Mouse (Mus musculus) kidney, adult 2 months (tissue): ENCODE measurements around the gene Mthfd2l. TPM values are rescaled to one million over a fixed set of nuclear protein-coding genes. Genes with fewer than 3 reads are reported as not detected.

Source experiments
- DNase-seq: peaks from one replicate; pipeline ENCODE4 v3.0.0; 2021
- H3K27ac ChIP-seq: fragments of 200-500 bp; 2 replicates; pipeline ENCODE4 v1.5.1; 2012; ENCODE audit warnings: low read depth, low read length, control low read depth, inconsistent platforms; ENCODE audit not compliant: insufficient read depth
- H3K27me3 ChIP-seq: fragments of 200-500 bp; replicated peaks from 2 replicates; pipeline ENCODE4 v1.6.1; 2012; ENCODE audit warnings: mild to moderate bottlenecking, moderate library complexity, low read length, inconsistent platforms; ENCODE audit not compliant: control insufficient read depth, insufficient read depth
- H3K36me3 ChIP-seq: fragments of 200-500 bp; 2 replicates; pipeline ENCODE4 v1.6.1; 2012; ENCODE audit warnings: mild to moderate bottlenecking, moderate library complexity, low read length, inconsistent platforms; ENCODE audit not compliant: control insufficient read depth, insufficient read depth
- H3K4me1 ChIP-seq: fragments of 200-500 bp; 2 replicates; pipeline ENCODE4 v1.6.1; 2011; ENCODE audit warnings: low read length; ENCODE audit not compliant: control insufficient read depth, insufficient read depth
- H3K4me3 ChIP-seq: fragments of 200-500 bp; 2 replicates; pipeline ENCODE4 v1.5.1; 2011; ENCODE audit warnings: mild to moderate bottlenecking, low read depth, low read length, control low read depth; ENCODE audit not compliant: insufficient read depth
- CTCF ChIP-seq: fragments of 200-500 bp; conservative IDR thresholded peaks from 2 replicates; pipeline ENCODE4 v1.5.1; 2011; ENCODE audit warnings: low read depth, mild to moderate bottlenecking, control low read depth, low read length, moderate library complexity, mixed read lengths; ENCODE audit not compliant: insufficient read depth, insufficient read length
- POLR2A ChIP-seq: fragments of 200-500 bp; IDR thresholded peaks from one replicate; pipeline ENCODE4 v1.6.1; 2011; ENCODE audit warnings: low read depth, low read length, control low read depth
- WGBS: fragments of 180-500 bp; shearing (Covaris S2); methylation state at CpG from one replicate; pipeline ENCODE4 v1.1.7; 2018; 5-methylcytosine and 5-hydroxymethylcytosine counted together
- polyA plus RNA-seq: library from polyadenylated mRNA; depleted of rRNA; stranded (reverse); fragments of >200 nt; gene quantifications from 2 replicates; pipeline ENCODE4 v1.2.3, GENCODE M21; 2012

The Mthfd2l gene
- polyA plus RNA-seq, 1 experiment, result 23.4 TPM

- DNase-seq, result no peak
- no peak overlapping the region for H3K4me3 ChIP-seq
- H3K36me3 ChIP-seq, result no peaks in the 10 kb centered on the region
- H3K4me1 ChIP-seq, result no peaks in the 10 kb centered on the region
- no peaks in the 10 kb centered on the region for H3K27me3 ChIP-seq
- TF ChIP-seq CTCF, result no peak
- H3K27ac ChIP-seq, result no peak overlapping the region
- 73% methylated on average over 8 of the region's 8 CpGs for WGBS
These were observed 36.7 kb upstream of the Mthfd2l start for GRCm38 (mm10) chr5:90894231-90894630.

DNA sequence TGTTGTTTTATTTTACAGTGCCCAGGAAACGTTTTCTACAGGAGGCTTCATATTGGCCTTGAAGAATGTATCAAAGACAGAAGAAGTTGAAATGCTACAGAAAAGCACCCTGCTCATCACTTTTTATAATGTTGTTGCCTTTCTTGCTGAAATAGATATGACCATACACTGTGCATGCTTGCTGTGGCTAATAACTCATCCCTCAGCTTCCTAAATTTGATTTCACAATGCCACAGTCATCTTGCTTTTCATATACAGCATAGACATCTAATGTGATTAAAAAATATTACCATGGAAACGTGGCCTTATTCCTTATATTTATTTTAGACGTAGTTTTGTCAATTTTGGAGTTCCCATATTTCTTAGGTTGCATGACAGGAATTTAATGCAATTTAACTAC, 33.5 kb upstream of the Mthfd2l start:
- Histone ChIP-seq H3K36me3 (no peaks in the 10 kb centered on the region), H3K27me3 (no peaks in the 10 kb centered on the region), H3K27ac (no peak overlapping the region), H3K4me3 (no peak overlapping the region), H3K4me1 (no peaks in the 10 kb centered on the region)
- 76% methylated on average over 3 of the region's 3 CpGs for WGBS
- TF ChIP-seq CTCF, result no peak
- DNase-seq, result no peak

DNA sequence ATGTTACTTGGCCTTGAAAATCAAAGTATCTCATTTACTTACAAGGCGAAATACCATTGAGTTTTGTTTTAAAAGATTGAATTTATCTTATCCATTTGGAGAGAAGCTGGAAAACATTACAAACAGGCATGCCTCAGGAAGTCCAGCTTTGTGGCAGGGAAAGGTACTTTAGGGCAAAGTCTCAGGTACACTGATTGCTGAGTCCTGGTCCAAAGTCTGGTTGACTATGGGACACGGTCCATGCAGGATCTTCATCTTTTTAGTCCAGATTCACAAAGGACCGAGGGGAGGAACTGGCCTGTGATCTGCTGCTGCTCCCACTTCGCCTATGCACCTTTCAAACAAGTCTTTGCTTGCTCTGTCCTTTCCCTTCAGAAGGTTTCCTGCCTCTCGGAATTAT, 31.6 kb upstream of the Mthfd2l start:
- TF ChIP-seq POLR2A (no peak), CTCF (no peak)
- Histone ChIP-seq H3K4me1 (no peaks in the 10 kb centered on the region), H3K27me3 (no peaks in the 10 kb centered on the region), H3K4me3 (no peak overlapping the region), H3K36me3 (no peaks in the 10 kb centered on the region), H3K27ac (no peak overlapping the region)
- no peak for DNase-seq
- WGBS, result 77% methylated on average over 5 of the region's 5 CpGs

DNA sequence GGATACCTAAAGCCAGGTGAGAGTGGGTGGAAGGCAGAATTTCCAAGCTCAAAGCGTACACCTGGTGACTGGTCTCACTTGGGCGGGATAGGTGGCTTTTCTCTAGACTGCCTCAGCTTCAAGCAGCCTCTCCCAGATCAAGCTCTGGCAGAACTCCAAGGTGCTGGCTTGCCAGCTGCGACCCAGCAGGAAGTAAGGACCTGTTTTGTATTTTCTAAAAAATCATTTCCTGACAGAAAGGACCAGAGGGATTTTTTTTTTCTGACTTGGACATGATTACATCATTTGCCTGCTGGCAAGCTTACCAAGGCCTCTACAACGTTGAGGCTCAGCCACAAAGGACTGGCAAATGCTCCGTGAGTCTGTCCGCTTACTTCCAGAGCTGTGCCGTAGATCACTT, 30.8 kb upstream of the Mthfd2l start:
- Histone ChIP-seq H3K27ac (no peak overlapping the region), H3K4me1 (no peaks in the 10 kb centered on the region), H3K4me3 (no peak overlapping the region), H3K36me3 (no peaks in the 10 kb centered on the region), H3K27me3 (no peaks in the 10 kb centered on the region)
- 43% methylated on average over 7 of the region's 7 CpGs for WGBS
- peak; percentile 76 for DNase-seq
- TF ChIP-seq POLR2A (no peak), CTCF (no peak)

- no peak for DNase-seq
- 77% methylated on average over 7 of the region's 7 CpGs for WGBS
- no peaks in the 10 kb centered on the region for H3K36me3 ChIP-seq
- no peak overlapping the region for H3K4me3 ChIP-seq
- TF ChIP-seq POLR2A, result no peak
- TF ChIP-seq CTCF, result no peak
- no peak overlapping the region for H3K27ac ChIP-seq
- H3K27me3 ChIP-seq, result no peaks in the 10 kb centered on the region
- H3K4me1 ChIP-seq, result no peaks in the 10 kb centered on the region
These were observed 30.2 kb upstream of the Mthfd2l start for GRCm38 (mm10) chr5:90900688-90901087.

DNA sequence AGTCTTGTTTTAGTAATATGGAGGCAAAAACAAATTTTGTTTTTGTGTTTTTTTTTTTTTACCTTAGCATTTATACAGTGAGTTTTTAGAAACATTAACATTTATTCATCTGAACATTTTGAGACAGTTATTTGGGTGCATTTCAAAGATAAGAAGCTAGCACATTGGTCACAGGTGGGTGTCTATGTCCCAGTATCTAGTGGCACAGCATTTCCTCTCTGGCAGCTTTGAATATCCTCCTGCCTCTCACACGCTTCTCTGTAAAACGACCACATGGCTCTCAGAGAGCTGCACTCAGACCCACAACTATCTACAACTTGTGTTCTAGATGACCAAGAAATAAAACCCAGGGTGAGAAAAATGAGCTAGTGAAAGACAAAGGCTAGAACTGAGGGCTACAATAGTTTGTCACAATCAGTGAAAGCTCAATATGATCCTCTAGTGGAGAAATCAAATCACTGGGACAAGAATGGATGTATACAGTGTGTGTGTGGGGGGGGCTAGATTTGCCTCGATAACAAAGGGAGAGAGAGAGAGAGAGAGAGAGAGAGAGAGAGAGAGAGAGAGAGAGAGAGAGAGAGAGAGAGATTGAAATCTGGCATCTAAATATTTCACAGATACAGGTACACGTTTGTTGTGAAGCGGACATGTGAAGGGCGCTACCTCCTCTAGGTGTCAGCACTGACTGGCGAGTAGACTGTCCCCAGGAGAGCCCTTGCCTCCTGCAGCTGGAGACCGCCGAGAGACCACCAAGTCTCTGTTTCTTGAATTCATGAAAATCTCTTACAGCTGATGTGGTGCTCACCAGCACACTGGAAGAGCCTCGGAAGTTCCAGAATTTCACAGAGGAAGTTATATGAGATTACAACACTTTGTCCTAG, 28.3 kb upstream of the Mthfd2l start:
- H3K4me3 ChIP-seq, result no peak overlapping the region; the same call in 1 of the 2 replicates
- WGBS, result 11% methylated on average over 10 of the region's 10 CpGs
- DNase-seq, result no peak
- H3K36me3 ChIP-seq, result no peaks in the 10 kb centered on the region
- no peaks in the 10 kb centered on the region for H3K4me1 ChIP-seq
- TF ChIP-seq POLR2A (no peak), CTCF (peak; percentile 64)
- H3K27ac ChIP-seq, result no peak overlapping the region
- H3K27me3 ChIP-seq, result no peaks in the 10 kb centered on the region

- Histone ChIP-seq H3K27me3 (no peaks in the 10 kb centered on the region), H3K4me3 (peak within 1 kb of the TSS; percentile 6; the same call in 1 of the 2 replicates), H3K36me3 (no peaks in the 10 kb centered on the region), H3K27ac (no peak within 1 kb of the TSS), H3K4me1 (no peaks in the 10 kb centered on the region)
- DNase-seq, result no peak
- WGBS, result 4% methylated on average over 22 of the region's 22 CpGs
- TF ChIP-seq POLR2A (no peak), CTCF (no peak)
These were observed 27.4 kb upstream of the Mthfd2l start, which contains the start of gene Cxcl2 for GRCm38 (mm10) chr5:90903339-90904020. Gene Cxcl2 (plus strand): TSS chr5:90903871.
